Mouse (Mus musculus) cerebellum, adult 11 months (tissue): ENCODE measurements around the gene Casp9.

Source experiments
- DNase-seq: peaks from one replicate; pipeline ENCODE4 v3.0.0; 2022

The Casp9 gene

GRCm38 (mm10) chr4:141818861-141819260 lies 25.4 kb downstream of the Casp9 start:
- DNase-seq, result no peak

GRCm38 (mm10) chr4:141819316-141819715 lies 25.9 kb downstream of the Casp9 start:
- no peak for DNase-seq

GRCm38 (mm10) chr4:141821178-141821577 lies 27.8 kb downstream of the Casp9 start:
- no peak for DNase-seq

- no peak for DNase-seq
Measured at GRCm38 (mm10) chr4:141822089-141822488, 28.7 kb downstream of the Casp9 start.

- DNase-seq, result no peak
Measured at GRCm38 (mm10) chr4:141822979-141823378, 29.6 kb downstream of the Casp9 start.

- DNase-seq, result no peak
Measured at GRCm38 (mm10) chr4:141826060-141826459, 32.6 kb downstream of the Casp9 start, which contains the start of gene Cela2a. Cela2a (minus strand) TSS chr4:141826160.

- DNase-seq, result no peak
Measured at GRCm38 (mm10) chr4:141827401-141827800, 34.0 kb downstream of the Casp9 start.

GRCm38 (mm10) chr4:141828177-141828576 lies 34.8 kb downstream of the Casp9 start:
- DNase-seq, result no peak

- DNase-seq, result no peak
Measured at GRCm38 (mm10) chr4:141830381-141830780, 37.0 kb downstream of the Casp9 start.

- no peak for DNase-seq
Measured at GRCm38 (mm10) chr4:141831361-141831760, 37.9 kb downstream of the Casp9 start.

GRCm38 (mm10) chr4:141833911-141834310 lies 40.5 kb downstream of the Casp9 start:
- DNase-seq, result no peak

GRCm38 (mm10) chr4:141834536-141835095 lies 41.2 kb downstream of the Casp9 start:
- DNase-seq, result no peak

GRCm38 (mm10) chr4:141845999-141846398 lies 52.6 kb downstream of the Casp9 start, which contains the start of gene Ctrc:
Ctrc (minus strand) TSS chr4:141846359.
- no peak for DNase-seq

GRCm38 (mm10) chr4:141853437-141853836 lies 60.0 kb downstream of the Casp9 start:
- DNase-seq, result no peak

- peak; percentile 72 for DNase-seq
Measured at GRCm38 (mm10) chr4:141857422-141857930, 64.1 kb downstream of the Casp9 start.

- no peak for DNase-seq
Measured at GRCm38 (mm10) chr4:141858501-141858900, 65.1 kb downstream of the Casp9 start.

- DNase-seq, result no peak
Measured at GRCm38 (mm10) chr4:141859351-141859750, 65.9 kb downstream of the Casp9 start.

- no peak for DNase-seq
Measured at GRCm38 (mm10) chr4:141860246-141860841, 66.9 kb downstream of the Casp9 start.

- DNase-seq, result no peak
Measured at GRCm38 (mm10) chr4:141861591-141862295, 68.3 kb downstream of the Casp9 start.

- DNase-seq, result no peak
Measured at GRCm38 (mm10) chr4:141862867-141863266, 69.5 kb downstream of the Casp9 start.

GRCm38 (mm10) chr4:141863726-141864280 lies 70.4 kb downstream of the Casp9 start:
- no peak for DNase-seq

GRCm38 (mm10) chr4:141864506-141864905 lies 71.1 kb downstream of the Casp9 start:
- no peak for DNase-seq

GRCm38 (mm10) chr4:141865006-141865405 lies 71.6 kb downstream of the Casp9 start:
- DNase-seq, result no peak
